In genomic region chr5:130010961-130011360, GRCm38 (mm10) we compare ENCODE assay signal across 16 mouse cellular contexts. TPM values are rescaled to one million over a fixed set of nuclear protein-coding genes. Genes with fewer than 3 reads are reported as not detected.
A peak's percentile ranks its signal among the peaks of the same experiment; 100 is the strongest.
DNase-seq lines count a peak whose midpoint lies in the region; ATAC-seq and TF ChIP-seq lines count a peak whose summit lies in the region.
"Had no signal": no experiment of that assay in that cellular context is flagged by ENCODE, and none has a peak within 500 bp of the region (broad histone marks: within the 10 kb centered on the region; RNA-seq: fewer than 3 reads in every experiment).

No protein-coding gene starts in this region.

- H3K4me1 ChIP-seq in cerebellum, adult 2 months (ENCODE audit: control insufficient read depth, insufficient read depth, low read length): no peaks in the 10 kb centered on the region
- no peaks in the 10 kb centered on the region for H3K4me1 ChIP-seq in liver, postnatal 0 days (ENCODE audit: insufficient read depth)
- no peaks in the 10 kb centered on the region; the same call in 1 of the 2 replicates for H3K4me1 ChIP-seq in liver, embryonic 11.5 days (replicated peaks; ENCODE audit: control insufficient read depth, insufficient read depth, low read length)
- no peaks in the 10 kb centered on the region for H3K4me1 ChIP-seq in ES-Bruce4 (ENCODE audit: control insufficient read depth, insufficient read depth, low read length)
- H3K4me1 ChIP-seq in cortical plate, adult 2 months (ENCODE audit: control insufficient read depth, insufficient read depth, low read length): no peaks in the 10 kb centered on the region
- H3K4me1 ChIP-seq: embryonic facial prominence, embryonic 13.5 days; forebrain, embryonic 15.5 days; hindbrain, embryonic 15.5 days; lung, embryonic 15.5 days; midbrain, embryonic 15.5 days had no signal

- TF ChIP-seq EP300 in liver, postnatal 0 days (IDR thresholded peaks at IDR 0.05; ENCODE audit: low read depth): no peak
- no peak for TF ChIP-seq EP300 in ES-Bruce4 (IDR thresholded peaks at IDR 0.05; ENCODE audit: insufficient read depth, low read depth, low read length)

- DNase-seq in cerebellum, adult 2 months: no peak
- DNase-seq in cerebellum, postnatal 4 days (ENCODE audit: low spot score in 2 of 2): no peak
- DNase-seq in liver, postnatal 0 days: no peak
- DNase-seq in liver, embryonic 11.5 days (ENCODE audit: low spot score): no peak
- DNase-seq in c-Kit-positive CD71-positive TER-119-positive erythroid progenitor cells, embryonic 14.5 days (ENCODE audit: low spot score): no peak
- no peak for DNase-seq in layer of hippocampus, postnatal 36 days
- DNase-seq: cerebellum, postnatal 10 days; gastrocnemius, postnatal 25 days; kidney, postnatal 36 days had no signal

- H3K36me3 ChIP-seq in liver, postnatal 0 days (replicated peaks; ENCODE audit: insufficient read depth, low read length): peaks cover 47% of the 10 kb centered on the region
- peaks cover 18% of the 10 kb centered on the region for H3K36me3 ChIP-seq in liver, embryonic 11.5 days (ENCODE audit: control insufficient read depth, insufficient read depth, low read length)
- H3K36me3 ChIP-seq in ES-Bruce4 (ENCODE audit: control insufficient read depth, insufficient read depth, low read length, poor library complexity, severe bottlenecking): no peaks in the 10 kb centered on the region
- H3K36me3 ChIP-seq: midbrain, embryonic 15.5 days had no signal

- 95% methylated on average over 5 of the region's 5 CpGs for WGBS in cerebellum, adult 2 months
- 84% methylated on average over 5 of the region's 5 CpGs for WGBS in liver, postnatal 0 days (ENCODE audit: insufficient replicate concordance)
- WGBS in liver, embryonic 11.5 days: 89% methylated on average over 5 of the region's 5 CpGs

- peak; percentile 49 for TF ChIP-seq CTCF in cerebellum, adult 2 months (IDR thresholded peaks at IDR 0.05; ENCODE audit: borderline replicate concordance, insufficient read depth, low read depth, low read length)
- TF ChIP-seq CTCF in liver, postnatal 0 days (IDR thresholded peaks at IDR 0.05; ENCODE audit: low read depth): peak; percentile 67
- TF ChIP-seq CTCF in ES-Bruce4 (IDR thresholded peaks at IDR 0.05; ENCODE audit: low read depth, low read length): peak; percentile 48
- TF ChIP-seq CTCF in cortical plate, adult 2 months (IDR thresholded peaks at IDR 0.05; ENCODE audit: extremely low read depth, insufficient read depth, low read length): peak; percentile 14; the same call in 1 of the 2 replicates

- no peak overlapping the region for H3K27ac ChIP-seq in cerebellum, adult 2 months (ENCODE audit: insufficient read depth, low read length)
- H3K27ac ChIP-seq in liver, postnatal 0 days (ENCODE audit: low read depth): no peak overlapping the region
- no peak overlapping the region for H3K27ac ChIP-seq in liver, embryonic 11.5 days (ENCODE audit: low read depth, low read length)
- no peak overlapping the region for H3K27ac ChIP-seq in ES-Bruce4 (ENCODE audit: insufficient read depth, low read length)
- H3K27ac ChIP-seq in cortical plate, adult 2 months (ENCODE audit: insufficient read depth, low read length): no peak overlapping the region
- H3K27ac ChIP-seq: embryonic facial prominence, embryonic 13.5 days; forebrain, embryonic 15.5 days; hindbrain, embryonic 15.5 days; lung, embryonic 15.5 days; midbrain, embryonic 15.5 days had no signal

- no peak overlapping the region for H3K4me2 ChIP-seq in liver, postnatal 0 days (ENCODE audit: low read depth, low read length)
- no peak overlapping the region for H3K4me2 ChIP-seq in liver, embryonic 11.5 days
- H3K4me2 ChIP-seq: embryonic facial prominence, embryonic 13.5 days; forebrain, embryonic 15.5 days; hindbrain, embryonic 15.5 days; lung, embryonic 15.5 days; midbrain, embryonic 15.5 days had no signal

- H3K9ac ChIP-seq in liver, postnatal 0 days (replicated peaks): no peak overlapping the region
- H3K9ac ChIP-seq in liver, embryonic 11.5 days (ENCODE audit: low read depth, low read length): no peak overlapping the region
- H3K9ac ChIP-seq in ES-Bruce4 (ENCODE audit: low read depth, poor library complexity, severe bottlenecking): no peak overlapping the region
- H3K9ac ChIP-seq: embryonic facial prominence, embryonic 13.5 days; forebrain, embryonic 15.5 days; hindbrain, embryonic 15.5 days; lung, embryonic 15.5 days; midbrain, embryonic 15.5 days had no signal

- no peak overlapping the region for H3K4me3 ChIP-seq in cerebellum, adult 2 months (replicated peaks; ENCODE audit: insufficient read depth, low read depth, low read length)
- no peak overlapping the region for H3K4me3 ChIP-seq in liver, postnatal 0 days (ENCODE audit: low read depth, low read length)
- no peak overlapping the region for H3K4me3 ChIP-seq in liver, embryonic 11.5 days (ENCODE audit: low read depth, low read length)
- no peak overlapping the region for H3K4me3 ChIP-seq in ES-Bruce4 (ENCODE audit: low read depth, low read length)
- no peak overlapping the region for H3K4me3 ChIP-seq in cortical plate, adult 2 months (ENCODE audit: insufficient read depth, low read length)
- H3K4me3 ChIP-seq: embryonic facial prominence, embryonic 13.5 days; forebrain, embryonic 15.5 days; hindbrain, embryonic 15.5 days; lung, embryonic 15.5 days; midbrain, embryonic 15.5 days had no signal

- TF ChIP-seq POLR2A in cerebellum, adult 2 months (IDR thresholded peaks at IDR 0.05; ENCODE audit: borderline replicate concordance, insufficient read depth, low read length): no peak
- no peak for TF ChIP-seq POLR2A in ES-Bruce4 (IDR thresholded peaks at IDR 0.05; ENCODE audit: insufficient read depth, low read length)
- no peak for TF ChIP-seq POLR2A in cortical plate, adult 2 months (IDR thresholded peaks at IDR 0.05; ENCODE audit: extremely low read depth, insufficient read depth, low read length)

- H3K27me3 ChIP-seq in cerebellum, adult 2 months (ENCODE audit: control insufficient read depth, insufficient read depth, low read length): no peaks in the 10 kb centered on the region
- H3K27me3 ChIP-seq in liver, postnatal 0 days (ENCODE audit: insufficient read depth, low read length): no peaks in the 10 kb centered on the region
- H3K27me3 ChIP-seq in liver, embryonic 11.5 days (replicated peaks; ENCODE audit: control insufficient read depth, insufficient read depth, low read length): no peaks in the 10 kb centered on the region
- no peaks in the 10 kb centered on the region for H3K27me3 ChIP-seq in ES-Bruce4 (ENCODE audit: control insufficient read depth, insufficient read depth, low read length, poor library complexity, severe bottlenecking)
- H3K27me3 ChIP-seq: embryonic facial prominence, embryonic 13.5 days; forebrain, embryonic 15.5 days; hindbrain, embryonic 15.5 days; lung, embryonic 15.5 days; midbrain, embryonic 15.5 days had no signal

- no peak for ATAC-seq in liver, postnatal 0 days
- no peak for ATAC-seq in liver, embryonic 11.5 days (replicated peaks; ENCODE audit: low FRiP score)
- ATAC-seq: forebrain, embryonic 15.5 days; midbrain, embryonic 15.5 days had no signal

- peaks cover 9% of the 10 kb centered on the region for H3K9me3 ChIP-seq in liver, postnatal 0 days (ENCODE audit: low read length)
- H3K9me3 ChIP-seq in liver, embryonic 11.5 days (ENCODE audit: control insufficient read depth, low read length): 0 out of 2 replicates have a peak, but pooled peaks cover 3% of the 10 kb centered on the region
- peaks cover 6% of the 10 kb centered on the region for H3K9me3 ChIP-seq in ES-Bruce4 (replicated peaks; ENCODE audit: control insufficient read depth, insufficient read depth, low read length, poor library complexity, severe bottlenecking)
- H3K9me3 ChIP-seq: forebrain, embryonic 15.5 days; hindbrain, embryonic 15.5 days; midbrain, embryonic 15.5 days had no signal

RNA-seq across cellular contexts. Expression of gene Gusb, which starts 8.1 kb away (rescaled TPM):
- 18.9 and 19.3 TPM in 2 replicates for polyA plus RNA-seq in cerebellum, adult 2 months (2012; rRNA removed)
- 26.3 and 29.3 TPM in 2 replicates for polyA plus RNA-seq in liver, postnatal 0 days (2015; fragmentation: Nextera tagmentation; extraction: Ambion mirVana)
- 82.5 and 89.9 TPM in 2 replicates for polyA plus RNA-seq in liver, embryonic 11.5 days (2014; fragmentation: Nextera tagmentation; extraction: Ambion mirVana)
- 11.5 and 13.3 TPM in 2 replicates for polyA plus RNA-seq in ES-Bruce4 (2011; ENCODE audit: insufficient read depth, insufficient read length, low read depth, missing spikeins)
- 20.2 and 20.9 TPM in 2 replicates for polyA plus RNA-seq in cortical plate, adult 2 months (2012; rRNA removed)
- total RNA-seq in layer of hippocampus, postnatal 36 days (2021): 10 to 100 TPM in 1 of 2 experiments, 1 to 10 TPM in 1; 9.7 to 10.6 TPM

RNA-seq across cellular contexts. Expression of gene Asl, which starts 18.1 kb away (rescaled TPM):
- 27.0 and 28.7 TPM in 2 replicates for polyA plus RNA-seq in cerebellum, adult 2 months (2012; rRNA removed)
- polyA plus RNA-seq in liver, postnatal 0 days (2015; fragmentation: Nextera tagmentation; extraction: Ambion mirVana): 291 and 304 TPM in 2 replicates
- 51.8 and 61.0 TPM in 2 replicates for polyA plus RNA-seq in liver, embryonic 11.5 days (2014; fragmentation: Nextera tagmentation; extraction: Ambion mirVana)
- polyA plus RNA-seq in ES-Bruce4 (2011; ENCODE audit: insufficient read depth, insufficient read length, low read depth, missing spikeins): 60.7 and 63.4 TPM in 2 replicates
- polyA plus RNA-seq in cortical plate, adult 2 months (2012; rRNA removed): 33.0 and 33.2 TPM in 2 replicates
- 10 to 100 TPM; 18.0 to 18.8 TPM for total RNA-seq in layer of hippocampus, postnatal 36 days (2021)

RNA-seq across cellular contexts. Expression of gene Crcp, which starts 18.1 kb away (rescaled TPM):
- 34.9 and 38.9 TPM in 2 replicates for polyA plus RNA-seq in cerebellum, adult 2 months (2012; rRNA removed)
- polyA plus RNA-seq in liver, postnatal 0 days (2015; fragmentation: Nextera tagmentation; extraction: Ambion mirVana): 19.3 and 20.8 TPM in 2 replicates
- polyA plus RNA-seq in liver, embryonic 11.5 days (2014; fragmentation: Nextera tagmentation; extraction: Ambion mirVana): 30.8 and 34.8 TPM in 2 replicates
- polyA plus RNA-seq in ES-Bruce4 (2011; ENCODE audit: insufficient read depth, insufficient read length, low read depth, missing spikeins): 25.7 and 30.0 TPM in 2 replicates
- polyA plus RNA-seq in cortical plate, adult 2 months (2012; rRNA removed): 41.3 and 44.5 TPM in 2 replicates
- total RNA-seq in layer of hippocampus, postnatal 36 days (2021): 10 to 100 TPM; 37.0 to 38.2 TPM

Comparison
In these comparisons a context has a peak if more than half of its experiments do, and no peak if none do; other contexts are left out.
1. CTCF ChIP-seq: peak in every context shown above with its lines; median percentile 67 in liver, postnatal 0 days; 49 in cerebellum, adult 2 months; 48 in ES-Bruce4; 14 in cortical plate, adult 2 months.